Mouse (Mus musculus) embryonic fibroblast, embryonic 13.5 days (primary cell): ENCODE data around the gene Glcci1.

ENCODE experiments used
- CTCF ChIP-seq: IDR thresholded peaks from 2 replicates; pipeline ENCODE4 v1.5.1; 2011; ENCODE audit warnings: mild to moderate bottlenecking, control low read depth, low read length, moderate library complexity, borderline replicate concordance; ENCODE audit not compliant: insufficient read depth
- POLR2A ChIP-seq: IDR thresholded peaks from 2 replicates; pipeline ENCODE4 v1.6.1; 2011; ENCODE audit warnings: low read depth, mild to moderate bottlenecking, control low read depth, low read length, moderate library complexity

GRCm38 (mm10) chr6:8485414-8486175 is 23.8 kb upstream of the Glcci1 start:
- TF ChIP-seq POLR2A = no peak
- TF ChIP-seq CTCF = no peak
